Mouse (Mus musculus) liver, adult (tissue): Measurements from ENCODE around the gene Atp8a2.

ENCODE experiments used
- GATA4 ChIP-seq: IDR thresholded peaks from 2 replicates; pipeline ENCODE4 v1.6.1; 2014; ENCODE audit warnings: mild to moderate bottlenecking, low read length; ENCODE audit not compliant: insufficient replicate concordance

The Atp8a2 gene

DNA sequence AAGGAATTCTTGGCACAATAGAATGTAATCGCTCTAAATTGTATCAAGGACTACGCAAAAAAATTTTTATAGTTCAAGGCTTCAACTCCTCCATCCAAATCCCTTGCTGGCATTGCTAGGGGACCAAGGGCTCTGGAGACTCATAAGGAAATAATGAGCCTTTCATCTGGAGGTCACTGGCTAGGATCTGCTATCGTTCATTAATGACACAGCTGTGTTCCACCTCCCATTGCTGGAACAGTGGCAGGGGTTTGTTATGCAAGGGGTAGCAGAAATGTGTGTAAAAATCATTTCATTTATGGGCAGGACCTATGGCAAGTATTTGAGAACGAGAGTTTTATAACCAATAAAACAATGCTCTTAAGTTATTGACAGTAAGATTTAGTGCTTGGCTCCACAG, 387.2 kb downstream of the Atp8a2 start:
- no peak for TF ChIP-seq GATA4

DNA sequence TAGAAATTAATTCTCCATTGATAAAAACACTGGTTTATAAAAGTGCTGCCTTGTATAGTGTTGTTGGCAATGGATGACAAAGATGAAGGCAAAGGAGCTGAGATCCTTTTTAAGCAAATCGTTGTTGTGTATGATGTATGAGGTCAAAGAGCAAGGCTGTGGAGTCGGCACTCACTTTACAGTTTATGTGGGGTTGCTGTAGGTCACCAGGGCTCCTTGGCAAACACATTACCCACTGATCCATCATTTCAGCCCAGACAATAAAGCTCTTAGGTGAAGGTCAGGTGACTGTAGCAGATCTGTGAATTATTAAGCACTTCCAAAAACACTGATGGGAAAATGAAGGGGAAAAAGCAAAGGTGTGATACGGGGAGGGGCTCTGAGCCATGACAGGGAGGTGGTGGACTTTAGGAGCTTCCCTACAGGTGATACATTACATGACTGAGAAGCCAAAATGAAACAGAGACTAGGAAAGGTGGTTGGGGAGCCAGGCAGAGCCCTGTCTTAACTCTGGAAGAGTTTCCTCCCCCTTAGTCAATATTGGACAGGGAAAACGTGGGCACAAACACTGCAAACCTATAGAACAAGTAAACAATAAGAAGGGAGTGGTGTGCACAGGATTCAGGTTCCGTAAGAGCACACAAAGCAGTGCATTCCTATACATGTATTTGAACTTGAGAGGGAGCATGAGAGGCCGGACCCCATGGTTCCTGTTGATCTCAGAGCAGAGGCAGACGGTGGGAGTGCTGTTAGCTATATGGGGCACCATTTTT, 389.3 kb downstream of the Atp8a2 start:
- no peak for TF ChIP-seq GATA4

DNA sequence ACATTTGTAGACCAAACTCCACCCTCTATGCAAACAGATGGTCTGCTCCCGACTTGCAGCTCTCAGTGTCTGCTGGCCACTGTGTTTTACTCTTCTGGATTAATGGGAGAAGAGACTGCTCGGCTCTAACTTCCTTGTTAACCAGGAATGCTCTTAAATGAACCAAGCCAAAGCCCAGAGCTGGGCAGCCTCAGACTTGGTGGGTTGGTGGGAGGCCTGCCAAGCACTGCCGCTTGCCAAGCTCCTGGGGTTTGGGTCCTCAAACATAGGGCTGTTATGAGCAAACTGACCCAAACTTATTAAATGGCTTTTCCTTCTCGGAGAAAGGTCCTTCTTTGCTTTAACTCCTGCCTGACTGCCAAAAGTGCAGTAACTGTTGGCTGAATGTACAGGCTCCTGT, 390.1 kb downstream of the Atp8a2 start:
- no peak for TF ChIP-seq GATA4

DNA sequence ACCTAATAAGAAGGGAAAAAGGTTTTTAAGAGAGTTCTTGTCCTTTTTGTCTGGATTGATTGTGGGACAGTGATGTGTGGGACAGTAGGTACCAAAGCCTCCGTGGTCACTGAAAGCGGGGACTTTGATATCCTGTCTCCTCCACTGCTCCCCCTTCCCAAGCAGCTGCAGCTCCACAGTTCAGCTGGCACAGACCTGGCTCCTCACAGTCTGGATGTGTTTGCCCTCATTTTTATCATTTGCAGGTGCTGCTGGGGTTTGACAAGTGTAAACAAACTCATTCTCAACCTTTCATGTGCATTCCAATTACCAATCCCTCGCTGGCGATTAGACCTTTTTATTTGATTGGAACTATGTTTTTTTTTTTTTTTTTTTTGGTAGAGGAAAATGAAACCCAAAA, 390.8 kb downstream of the Atp8a2 start:
- TF ChIP-seq GATA4 = no peak

- TF ChIP-seq GATA4 = no peak
These were observed 391.3 kb downstream of the Atp8a2 start for GRCm38 (mm10) chr14:59805683-59806082.

GRCm38 (mm10) chr14:59801961-59802599, 394.9 kb downstream of the Atp8a2 start:
- no peak for TF ChIP-seq GATA4

DNA sequence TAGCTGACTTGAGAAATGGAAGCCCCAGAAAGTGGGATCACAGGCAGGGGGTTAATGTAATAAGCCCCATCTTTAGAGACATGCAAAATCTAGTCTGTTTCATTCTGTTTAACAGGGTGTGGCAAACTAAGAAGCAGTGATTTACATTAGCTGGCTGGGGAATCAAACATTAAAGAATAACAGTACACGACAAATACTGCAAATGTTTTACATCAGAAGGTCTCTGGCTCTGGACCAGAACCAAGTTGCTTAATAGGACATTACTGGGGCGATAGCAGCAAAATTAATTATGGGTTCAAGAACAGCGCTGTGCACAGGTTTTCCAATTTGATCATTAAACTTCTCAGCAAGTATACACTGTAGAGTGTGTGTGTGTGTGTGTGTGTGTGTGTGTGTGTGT, 397.5 kb downstream of the Atp8a2 start:
- TF ChIP-seq GATA4 = no peak

DNA sequence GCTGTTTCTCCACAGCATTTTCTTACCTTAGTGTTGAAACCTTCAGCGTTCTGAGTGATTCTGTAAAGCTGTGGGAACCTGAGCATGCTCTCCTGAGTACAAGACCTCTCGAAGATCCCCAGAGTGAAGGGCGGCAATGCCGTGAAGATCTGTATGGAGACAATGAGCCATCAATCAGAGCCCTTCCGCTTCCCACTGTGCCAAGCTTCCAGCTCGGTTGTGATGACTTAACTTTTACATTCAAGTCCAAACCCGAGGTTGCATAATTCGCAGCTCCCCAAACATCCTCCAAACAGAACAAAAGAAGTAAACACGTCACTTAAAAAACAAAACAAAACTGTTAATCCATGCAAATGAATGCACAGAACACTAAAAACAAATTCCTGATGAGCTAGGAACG, 403.1 kb downstream of the Atp8a2 start:
- no peak for TF ChIP-seq GATA4

GRCm38 (mm10) chr14:59783348-59784341, 413.3 kb downstream of the Atp8a2 start:
- TF ChIP-seq GATA4 = no peak

DNA sequence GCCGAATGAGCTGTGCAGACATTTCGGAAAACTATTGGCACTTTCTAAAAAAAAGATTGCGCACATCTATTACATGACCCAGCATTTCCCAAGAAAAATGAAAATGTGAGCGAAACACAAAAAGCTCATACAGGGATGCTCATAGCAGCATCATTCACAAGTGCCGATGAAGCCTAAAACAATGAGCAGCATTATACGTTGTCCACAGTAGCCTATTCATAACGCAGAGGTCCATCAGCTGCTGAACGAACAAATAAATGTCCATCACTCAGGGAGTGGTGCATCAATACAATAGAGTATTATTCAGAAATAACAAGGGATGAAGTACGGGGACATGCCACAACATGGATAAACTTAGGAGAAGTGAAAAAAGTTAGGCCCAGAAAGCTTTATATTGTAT, 416.6 kb downstream of the Atp8a2 start:
- no peak for TF ChIP-seq GATA4

DNA sequence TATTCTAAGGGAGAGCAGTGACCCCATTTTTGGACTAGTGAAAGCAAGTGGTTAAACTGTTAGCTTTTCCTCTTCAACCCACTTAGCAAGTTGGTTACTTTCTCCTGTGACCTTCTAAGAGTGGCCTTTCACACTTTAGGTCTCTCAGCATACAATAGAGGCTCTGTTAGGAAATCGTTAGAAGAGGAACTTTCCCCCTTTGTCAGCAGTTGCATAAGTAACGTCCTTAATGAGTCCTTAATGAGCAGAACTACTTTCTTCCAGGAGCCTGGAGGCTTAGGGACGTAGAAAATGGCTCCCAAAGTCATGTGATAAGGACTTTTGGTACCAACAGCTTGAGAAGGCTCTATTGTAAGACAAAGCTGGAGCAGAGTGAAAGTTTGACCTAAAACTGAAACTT, 434.8 kb downstream of the Atp8a2 start:
- no peak for TF ChIP-seq GATA4

GRCm38 (mm10) chr14:59759900-59760493, 437.0 kb downstream of the Atp8a2 start:
- no peak for TF ChIP-seq GATA4

DNA sequence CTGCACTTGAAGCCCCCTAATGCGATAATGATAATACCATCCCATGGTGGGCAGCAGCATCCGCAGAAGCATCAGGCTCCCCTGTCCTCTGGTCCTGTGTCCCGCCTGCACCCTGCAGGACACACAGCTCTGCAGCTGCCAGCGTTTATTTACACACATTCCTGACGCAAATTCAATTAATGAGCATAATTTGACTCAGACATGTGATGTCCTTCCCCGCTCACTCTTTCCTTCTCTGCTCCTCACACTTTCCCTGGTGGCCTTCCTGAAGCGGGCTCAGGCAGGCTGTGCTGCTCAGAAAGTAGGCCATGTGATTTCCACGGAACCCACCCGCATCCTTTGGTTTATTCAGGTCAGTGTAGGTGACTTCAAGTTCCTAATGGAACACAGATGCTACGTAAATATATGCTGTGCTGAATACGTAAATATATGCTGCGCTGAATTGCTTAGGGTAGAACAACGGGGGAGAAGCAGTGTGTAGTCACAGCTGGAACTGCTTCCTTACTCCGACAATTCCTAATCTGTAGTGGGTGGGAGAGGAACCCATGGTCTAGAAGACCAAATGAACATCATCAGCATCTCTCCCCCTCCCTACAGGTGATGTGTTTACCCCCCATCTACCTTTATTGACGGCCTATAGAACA, 437.7 kb downstream of the Atp8a2 start:
- TF ChIP-seq GATA4 = no peak

DNA sequence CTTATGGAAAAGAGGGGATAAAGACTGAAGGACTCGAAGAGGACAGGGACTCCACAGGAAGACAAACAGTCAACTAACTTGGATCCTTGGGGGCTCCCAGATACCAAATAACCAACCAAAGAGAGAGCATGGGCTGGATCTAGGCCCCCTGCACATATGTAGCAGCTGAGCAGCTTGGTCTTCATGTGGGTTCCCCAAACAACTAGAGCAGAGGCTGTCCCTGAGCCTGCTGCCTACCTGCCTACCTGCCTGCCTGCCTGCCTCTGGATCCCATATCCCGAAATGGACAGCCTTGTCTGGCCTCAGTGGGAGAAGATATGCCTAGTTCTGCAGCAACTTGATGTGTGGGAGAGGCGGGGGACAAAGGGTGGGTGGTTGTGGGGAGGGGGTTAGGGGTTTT, 444.6 kb downstream of the Atp8a2 start:
- TF ChIP-seq GATA4 = no peak

DNA sequence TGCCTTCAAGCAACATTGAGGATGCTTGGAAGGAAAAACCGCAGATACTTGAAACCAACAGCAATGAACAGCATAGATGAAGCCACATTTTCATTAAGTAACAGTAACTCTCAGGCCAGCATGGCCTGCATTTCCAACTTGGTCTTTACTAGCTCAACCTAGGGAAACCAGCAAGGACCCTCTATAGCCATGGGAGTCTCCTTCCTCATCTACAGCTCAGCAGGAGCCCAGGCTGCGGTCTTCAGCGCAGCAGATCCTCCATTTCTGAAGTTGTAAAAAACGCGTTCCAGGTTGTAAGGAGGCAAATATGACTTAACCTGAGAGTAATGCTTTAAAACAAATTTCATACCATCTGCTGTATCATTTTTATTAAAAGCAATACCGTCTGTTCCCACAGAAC, 447.0 kb downstream of the Atp8a2 start:
- no peak for TF ChIP-seq GATA4

GRCm38 (mm10) chr14:59745676-59746075, 451.3 kb downstream of the Atp8a2 start:
- TF ChIP-seq GATA4 = no peak
